Mouse (Mus musculus) embryonic facial prominence, embryonic 11.5 days (tissue): ENCODE data around the gene Frmd4a. TPM values are rescaled to one million over a fixed set of nuclear protein-coding genes. Genes with fewer than 3 reads are reported as not detected.

Experiments
- ATAC-seq: fragments of 200-750 bp; cut with Nextera tagmentation; replicated peaks from 2 replicates; pipeline ENCODE4 v1.8.0; 2017; ENCODE audit warnings: low read depth; ENCODE audit not compliant: insufficient number of reproducible peaks, low FRiP score, low TSS enrichment
- DNase-seq: peaks from one replicate; pipeline ENCODE4 v3.0.0-alpha.2; 2015; ENCODE audit warnings: low spot score
- H3K27ac ChIP-seq: fragments of 300-500 bp; sonication (generic); replicated peaks from 2 replicates; pipeline ENCODE4 v1.5.1; 2014; ENCODE audit warnings: mild to moderate bottlenecking, low read depth, low read length, control low read depth
- H3K27me3 ChIP-seq: fragments of 300-500 bp; sonication (generic); 2 replicates; pipeline ENCODE4 v1.6.1; 2014; ENCODE audit warnings: mild to moderate bottlenecking, low read length, moderate library complexity, mixed read lengths; ENCODE audit not compliant: control insufficient read depth, insufficient read depth
- H3K36me3 ChIP-seq: fragments of 300-500 bp; sonication (generic); replicated peaks from 2 replicates; pipeline ENCODE4 v1.6.1; 2014; ENCODE audit warnings: low read depth, mild to moderate bottlenecking, low read length, moderate library complexity, mixed read lengths; ENCODE audit not compliant: control insufficient read depth, insufficient read depth
- H3K4me1 ChIP-seq: fragments of 300-500 bp; sonication (generic); 2 replicates; pipeline ENCODE4 v1.6.1; 2014; ENCODE audit warnings: low read length, mixed read lengths; ENCODE audit not compliant: control insufficient read depth, insufficient read depth
- H3K4me2 ChIP-seq: fragments of 300-500 bp; sonication (generic); 2 replicates; pipeline ENCODE4 v1.6.1; 2014; ENCODE audit warnings: low read depth, mild to moderate bottlenecking, control low read depth, low read length, moderate library complexity
- H3K4me3 ChIP-seq: fragments of 300-500 bp; sonication (generic); 2 replicates; pipeline ENCODE4 v1.5.1; 2014; ENCODE audit warnings: low read depth, low read length, control low read depth
- H3K9ac ChIP-seq: fragments of 300-500 bp; sonication (generic); replicated peaks from 2 replicates; pipeline ENCODE4 v1.6.1; 2014; ENCODE audit warnings: mild to moderate bottlenecking, control low read depth, low read length
- H3K9me3 ChIP-seq: fragments of 300-500 bp; sonication (generic); replicated peaks from 2 replicates; pipeline ENCODE4 v1.6.1; 2016; ENCODE audit warnings: mild to moderate bottlenecking, low read length, inconsistent platforms, mixed read lengths; ENCODE audit not compliant: control insufficient read depth
- WGBS: fragments of 180-500 bp; shearing (Covaris S2); extraction: QIAGEN DNeasy Blood & Tissue Kit; methylation state at CpG from one replicate; pipeline ENCODE4 v1.1.7; 2014; 5-methylcytosine and 5-hydroxymethylcytosine counted together
- polyA plus RNA-seq: library from polyadenylated mRNA; unstranded; fragments of >200 nt; fragmentation: Nextera tagmentation; extraction: Ambion mirVana; gene quantifications from 2 replicates; pipeline ENCODE4 v1.2.1, GENCODE M21; 2014

The Frmd4a gene
- polyA plus RNA-seq, 1 experiment from 2014 or later, result 38.5 TPM

DNA sequence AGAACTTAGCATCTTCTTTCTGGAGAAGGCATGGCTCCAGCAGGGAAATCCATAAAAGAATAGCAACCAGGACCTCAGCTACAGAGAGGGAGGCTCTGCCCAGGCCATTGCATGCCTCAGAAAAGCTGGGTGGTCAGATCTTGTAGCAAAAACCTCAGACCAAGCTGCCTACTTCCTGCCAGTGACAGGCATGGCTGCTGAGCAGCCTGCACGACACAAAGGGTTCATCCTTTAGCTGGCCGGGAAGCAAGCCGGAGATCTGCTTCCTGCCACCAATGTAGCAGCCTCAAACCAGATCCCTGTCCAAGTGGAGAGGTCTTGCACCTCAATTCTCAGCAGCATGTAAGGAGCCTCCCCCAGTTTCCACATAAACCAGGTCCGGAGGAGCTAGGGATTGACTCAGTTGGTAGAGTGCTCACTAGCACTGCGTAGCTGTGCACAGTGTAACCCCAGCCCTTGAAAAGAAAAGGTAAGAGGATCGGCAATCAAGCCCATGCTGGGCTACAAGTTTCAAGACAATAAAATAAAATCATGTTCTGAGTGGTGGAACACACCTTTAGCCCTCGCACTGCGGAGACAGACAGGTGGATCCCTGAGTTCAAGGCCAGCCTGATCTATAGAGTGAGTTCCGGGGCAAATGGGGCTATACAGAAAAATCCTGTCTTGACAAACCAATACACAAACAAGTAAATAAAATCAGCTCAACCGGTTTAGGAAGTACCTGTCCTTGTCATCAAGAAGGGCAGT, 532.7 kb downstream of the Frmd4a start:
- Histone ChIP-seq H3K4me2 (no peak overlapping the region), H3K4me3 (no peak overlapping the region), H3K27ac (no peak overlapping the region), H3K27me3 (no peaks in the 10 kb centered on the region), H3K36me3 (peaks cover 2% of the 10 kb centered on the region), H3K9me3 (no peaks in the 10 kb centered on the region), H3K4me1 (peaks cover 2% of the 10 kb centered on the region; the same call in 1 of the 2 replicates), H3K9ac (no peak overlapping the region)
- no peak for ATAC-seq
- DNase-seq, result no peak
- 88% methylated on average over 10 of the region's 10 CpGs for WGBS

DNA sequence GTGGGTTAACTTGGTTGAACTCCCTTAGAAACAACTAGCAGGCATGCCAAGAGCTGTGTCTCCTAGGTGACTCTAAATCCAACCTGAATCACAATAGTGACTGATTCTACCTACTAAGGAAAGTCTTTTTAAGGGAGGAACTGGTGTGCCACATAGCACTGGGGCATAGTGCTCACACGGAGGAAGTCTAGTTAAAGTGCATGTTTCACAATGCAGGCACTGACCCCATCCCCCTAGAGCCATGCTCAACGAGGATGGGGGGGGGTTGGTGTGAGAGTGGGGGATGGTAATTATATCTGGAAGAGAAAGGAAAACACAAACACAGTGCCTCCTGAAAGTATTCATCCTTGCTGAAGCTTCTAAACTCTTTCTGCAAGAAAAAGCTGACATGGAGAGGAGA, 533.9 kb downstream of the Frmd4a start:
- DNase-seq (no peak), ATAC-seq (no peak)
- Histone ChIP-seq H3K27me3 (no peaks in the 10 kb centered on the region), H3K4me3 (no peak overlapping the region), H3K4me1 (peaks cover 11% of the 10 kb centered on the region), H3K27ac (no peak overlapping the region), H3K9ac (no peak overlapping the region), H3K36me3 (peaks cover 2% of the 10 kb centered on the region), H3K9me3 (no peaks in the 10 kb centered on the region), H3K4me2 (no peak overlapping the region)
- WGBS, result 15% methylated on average over 2 of the region's 2 CpGs

- H3K9ac ChIP-seq, result no peak overlapping the region
- H3K4me1 ChIP-seq, result peaks cover 15% of the 10 kb centered on the region
- H3K27ac ChIP-seq, result no peak overlapping the region
- WGBS, result 58% methylated on average over 2 of the region's 2 CpGs
- no peaks in the 10 kb centered on the region for H3K27me3 ChIP-seq
- H3K4me2 ChIP-seq, result no peak overlapping the region
- no peaks in the 10 kb centered on the region for H3K9me3 ChIP-seq
- H3K4me3 ChIP-seq, result no peak overlapping the region
- no peak for ATAC-seq
- DNase-seq, result no peak
- no peaks in the 10 kb centered on the region; the same call in 1 of the 2 replicates for H3K36me3 ChIP-seq
These were observed 534.3 kb downstream of the Frmd4a start for GRCm38 (mm10) chr2:4551866-4552265.

- H3K9ac ChIP-seq, result no peak overlapping the region
- no peaks in the 10 kb centered on the region; the same call in 1 of the 2 replicates for H3K36me3 ChIP-seq
- H3K4me1 ChIP-seq, result peaks cover 18% of the 10 kb centered on the region
- H3K9me3 ChIP-seq, result no peaks in the 10 kb centered on the region
- no peaks in the 10 kb centered on the region for H3K27me3 ChIP-seq
- no peak overlapping the region for H3K4me2 ChIP-seq
- no peak for ATAC-seq
- WGBS, result 88% methylated on average over 4 of the region's 4 CpGs
- no peak overlapping the region for H3K27ac ChIP-seq
- no peak for DNase-seq
- no peak overlapping the region for H3K4me3 ChIP-seq
These were observed 535.0 kb downstream of the Frmd4a start for GRCm38 (mm10) chr2:4552486-4552885.

GRCm38 (mm10) chr2:4555221-4555631, 537.7 kb downstream of the Frmd4a start:
- H3K27ac ChIP-seq, result peak overlapping the region; percentile 38; the same call in 1 of the 2 replicates
- ATAC-seq (no peak), DNase-seq (no peak)
- 19% methylated on average over 7 of the region's 7 CpGs for WGBS
- no peaks in the 10 kb centered on the region for H3K9me3 ChIP-seq
- H3K9ac ChIP-seq, result no peak overlapping the region
- no peaks in the 10 kb centered on the region for H3K27me3 ChIP-seq
- peaks cover 23% of the 10 kb centered on the region for H3K4me1 ChIP-seq
- H3K4me3 ChIP-seq, result no peak overlapping the region
- H3K36me3 ChIP-seq, result no peaks in the 10 kb centered on the region; the same call in 1 of the 2 replicates
- H3K4me2 ChIP-seq, result no peak overlapping the region

DNA sequence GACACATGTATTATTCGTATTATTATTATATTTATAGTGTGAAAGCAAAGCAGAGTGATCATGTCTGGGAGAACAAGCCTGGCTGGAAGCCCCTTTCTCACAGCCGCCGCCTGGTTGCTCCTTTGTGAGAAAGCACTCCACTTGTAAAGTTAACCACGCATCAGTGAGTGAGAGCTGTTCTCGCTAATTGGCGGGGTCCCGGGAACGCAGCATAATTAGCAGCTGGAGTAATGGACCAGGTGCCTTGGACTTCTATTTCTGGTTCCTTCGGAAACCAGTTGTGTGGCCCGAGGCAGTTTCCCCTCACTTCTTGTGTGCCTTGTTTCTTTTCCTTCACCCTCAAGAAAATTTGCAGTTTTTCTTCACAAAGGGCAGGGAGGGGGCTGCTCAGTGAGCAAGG, 538.7 kb downstream of the Frmd4a start:
- H3K4me3 ChIP-seq, result no peak overlapping the region
- DNase-seq (no peak), ATAC-seq (no peak)
- H3K9me3 ChIP-seq, result no peaks in the 10 kb centered on the region
- 32% methylated on average over 10 of the region's 10 CpGs for WGBS
- H3K4me1 ChIP-seq, result peaks cover 23% of the 10 kb centered on the region
- peak overlapping the region; percentile 43; the same call in 1 of the 2 replicates for H3K27ac ChIP-seq
- H3K4me2 ChIP-seq, result no peak overlapping the region
- no peaks in the 10 kb centered on the region for H3K36me3 ChIP-seq
- no peak overlapping the region for H3K9ac ChIP-seq
- H3K27me3 ChIP-seq, result no peaks in the 10 kb centered on the region

GRCm38 (mm10) chr2:4557028-4557427, 539.5 kb downstream of the Frmd4a start:
- no peak for DNase-seq
- H3K4me3 ChIP-seq, result no peak overlapping the region
- ATAC-seq, result no peak
- H3K4me2 ChIP-seq, result no peak overlapping the region
- H3K36me3 ChIP-seq, result no peaks in the 10 kb centered on the region
- H3K4me1 ChIP-seq, result peaks cover 23% of the 10 kb centered on the region
- no peaks in the 10 kb centered on the region for H3K9me3 ChIP-seq
- 18% methylated on average over 4 of the region's 4 CpGs for WGBS
- no peaks in the 10 kb centered on the region for H3K27me3 ChIP-seq
- H3K27ac ChIP-seq, result no peak overlapping the region
- no peak overlapping the region for H3K9ac ChIP-seq

- H3K4me1 ChIP-seq, result peaks cover 23% of the 10 kb centered on the region
- H3K27ac ChIP-seq, result peak overlapping the region; percentile 7; the same call in 1 of the 2 replicates
- no peaks in the 10 kb centered on the region for H3K36me3 ChIP-seq
- no peak overlapping the region for H3K4me2 ChIP-seq
- ATAC-seq (peak; percentile 54), DNase-seq (peak; percentile 67)
- WGBS, result 30% methylated on average over 4 of the region's 4 CpGs
- no peaks in the 10 kb centered on the region for H3K27me3 ChIP-seq
- H3K9me3 ChIP-seq, result no peaks in the 10 kb centered on the region
- no peak overlapping the region for H3K4me3 ChIP-seq
- H3K9ac ChIP-seq, result no peak overlapping the region
These were observed 539.9 kb downstream of the Frmd4a start for GRCm38 (mm10) chr2:4557466-4557865.
